Mouse (Mus musculus) embryonic facial prominence, embryonic 13.5 days (tissue): ENCODE data around the gene Fhad1. TPM values are rescaled to one million over a fixed set of nuclear protein-coding genes. Genes with fewer than 3 reads are reported as not detected.
"Not testable (repeated sequence)": the region's sequence is repeated elsewhere in the genome, so short reads cannot be mapped to it uniquely, and the experiment has no call there.

Source experiments
- ATAC-seq: fragments of 200-750 bp; cut with Nextera tagmentation; 2 replicates; pipeline ENCODE4 v1.8.0; 2017; ENCODE audit warnings: low read depth; ENCODE audit not compliant: insufficient number of reproducible peaks, insufficient read depth, low FRiP score, low TSS enrichment
- H3K27ac ChIP-seq: fragments of 300-500 bp; sonication (generic); 2 replicates; pipeline ENCODE4 v1.5.1; 2015; ENCODE audit warnings: moderate library complexity, mild to moderate bottlenecking, inconsistent platforms
- H3K27me3 ChIP-seq: fragments of 300-500 bp; sonication (generic); 2 replicates; pipeline ENCODE4 v1.6.1; 2015; ENCODE audit warnings: mild to moderate bottlenecking, inconsistent platforms
- H3K36me3 ChIP-seq: fragments of 300-500 bp; sonication (generic); 2 replicates; pipeline ENCODE4 v1.6.1; 2015; ENCODE audit warnings: mild to moderate bottlenecking, inconsistent platforms
- H3K4me1 ChIP-seq: fragments of 300-500 bp; sonication (generic); 2 replicates; pipeline ENCODE4 v1.6.1; 2015; ENCODE audit warnings: inconsistent platforms
- H3K4me2 ChIP-seq: fragments of 300-500 bp; sonication (generic); 2 replicates; pipeline ENCODE4 v1.6.1; 2015; ENCODE audit warnings: moderate library complexity, mild to moderate bottlenecking, inconsistent platforms
- H3K4me3 ChIP-seq: fragments of 300-500 bp; sonication (generic); 2 replicates; pipeline ENCODE4 v1.5.1; 2015; ENCODE audit warnings: mild to moderate bottlenecking, inconsistent platforms
- H3K9ac ChIP-seq: fragments of 300-500 bp; sonication (generic); 2 replicates; pipeline ENCODE4 v1.6.1; 2015; ENCODE audit warnings: mild to moderate bottlenecking, inconsistent platforms
- H3K9me3 ChIP-seq: fragments of 300-500 bp; sonication (generic); 2 replicates; pipeline ENCODE4 v1.6.1; 2016; ENCODE audit warnings: inconsistent platforms
- WGBS: fragments of 180-500 bp; shearing (Covaris S2); methylation state at CpG from one replicate; pipeline ENCODE4 v1.1.7; 2015; ENCODE audit warnings: mixed read lengths; 5-methylcytosine and 5-hydroxymethylcytosine counted together
- polyA plus RNA-seq: library from polyadenylated mRNA; unstranded; fragments of >200 nt; fragmentation: Nextera tagmentation; extraction: Ambion mirVana; gene quantifications from 2 replicates; pipeline ENCODE4 v1.2.1, GENCODE M21; 2015

Gene Fhad1
- polyA plus RNA-seq, 1 experiment from 2014 or later = 0.91 TPM

DNA sequence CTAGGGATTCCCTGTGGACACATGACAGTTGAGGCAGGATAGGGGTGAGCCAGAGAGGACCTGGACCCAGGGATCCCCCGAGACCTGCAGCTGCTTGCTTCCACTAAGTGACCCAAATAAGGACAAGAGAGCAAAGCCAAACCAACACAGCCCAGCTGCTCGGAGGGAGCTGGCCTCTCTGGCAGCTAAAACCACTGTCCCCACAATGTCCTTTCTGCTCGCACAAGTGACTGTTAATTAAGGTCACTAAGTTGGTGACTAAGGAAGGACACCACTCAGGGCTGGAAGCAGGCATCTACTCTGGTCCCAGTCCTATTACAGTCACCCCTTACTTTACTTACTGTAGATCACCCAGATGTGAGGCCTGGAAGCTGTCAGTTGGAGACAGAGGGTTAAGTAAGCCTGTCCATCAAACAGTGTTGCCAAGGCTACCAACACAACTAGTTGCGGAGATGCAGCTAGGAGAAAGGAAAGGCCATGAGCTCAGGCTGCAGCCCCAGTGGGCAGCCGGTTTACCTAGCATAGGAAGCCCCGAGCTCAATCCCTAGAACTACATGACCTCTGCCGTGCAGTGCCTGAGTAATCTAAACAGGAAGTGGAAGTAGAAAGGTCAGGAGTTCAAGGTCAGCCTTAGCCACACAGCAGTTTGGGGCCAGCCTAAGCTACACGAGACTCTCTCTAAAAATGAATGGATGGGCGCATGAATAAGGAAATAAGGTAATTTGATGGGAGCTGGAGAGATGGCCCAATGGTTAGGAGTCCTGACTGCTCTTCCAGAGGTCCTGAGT lies 39.0 kb upstream of the Fhad1 start:
- Histone ChIP-seq H3K4me3 (no peak overlapping the region), H3K9me3 (no peaks in the 10 kb centered on the region), H3K4me1 (peaks cover 22% of the 10 kb centered on the region), H3K36me3 (no peaks in the 10 kb centered on the region), H3K4me2 (no peak overlapping the region), H3K9ac (no peak overlapping the region), H3K27me3 (no peaks in the 10 kb centered on the region), H3K27ac (no peak overlapping the region)
- ATAC-seq = no peak
- 42% methylated on average over 9 of the region's 9 CpGs for WGBS

DNA sequence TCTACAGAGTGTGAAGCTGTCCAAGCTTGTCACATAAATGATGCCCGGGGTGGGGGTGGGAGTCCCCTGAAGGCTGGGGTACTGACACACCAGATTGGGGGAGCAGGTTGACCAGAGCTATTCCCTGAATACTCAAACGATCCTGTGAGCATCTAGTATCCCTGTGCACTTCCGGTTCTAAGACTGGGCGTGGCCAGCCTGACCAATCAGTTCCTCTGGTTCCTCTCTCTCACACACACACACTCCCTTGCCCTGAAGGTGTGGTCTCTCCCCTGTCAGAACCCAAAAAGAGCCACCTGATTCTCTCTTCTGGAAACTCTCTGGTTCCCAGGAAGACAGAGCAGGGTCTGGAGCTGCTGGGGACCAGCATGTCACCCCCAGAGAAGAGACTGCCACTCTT lies 38.4 kb upstream of the Fhad1 start:
- no peaks in the 10 kb centered on the region for H3K9me3 ChIP-seq
- no peak for ATAC-seq
- H3K4me1 ChIP-seq = peaks cover 22% of the 10 kb centered on the region
- H3K4me2 ChIP-seq = no peak overlapping the region
- 52% methylated on average over 4 of the region's 4 CpGs for WGBS
- H3K36me3 ChIP-seq = no peaks in the 10 kb centered on the region
- no peak overlapping the region for H3K9ac ChIP-seq
- H3K4me3 ChIP-seq = no peak overlapping the region
- H3K27ac ChIP-seq = no peak overlapping the region
- H3K27me3 ChIP-seq = no peaks in the 10 kb centered on the region

DNA sequence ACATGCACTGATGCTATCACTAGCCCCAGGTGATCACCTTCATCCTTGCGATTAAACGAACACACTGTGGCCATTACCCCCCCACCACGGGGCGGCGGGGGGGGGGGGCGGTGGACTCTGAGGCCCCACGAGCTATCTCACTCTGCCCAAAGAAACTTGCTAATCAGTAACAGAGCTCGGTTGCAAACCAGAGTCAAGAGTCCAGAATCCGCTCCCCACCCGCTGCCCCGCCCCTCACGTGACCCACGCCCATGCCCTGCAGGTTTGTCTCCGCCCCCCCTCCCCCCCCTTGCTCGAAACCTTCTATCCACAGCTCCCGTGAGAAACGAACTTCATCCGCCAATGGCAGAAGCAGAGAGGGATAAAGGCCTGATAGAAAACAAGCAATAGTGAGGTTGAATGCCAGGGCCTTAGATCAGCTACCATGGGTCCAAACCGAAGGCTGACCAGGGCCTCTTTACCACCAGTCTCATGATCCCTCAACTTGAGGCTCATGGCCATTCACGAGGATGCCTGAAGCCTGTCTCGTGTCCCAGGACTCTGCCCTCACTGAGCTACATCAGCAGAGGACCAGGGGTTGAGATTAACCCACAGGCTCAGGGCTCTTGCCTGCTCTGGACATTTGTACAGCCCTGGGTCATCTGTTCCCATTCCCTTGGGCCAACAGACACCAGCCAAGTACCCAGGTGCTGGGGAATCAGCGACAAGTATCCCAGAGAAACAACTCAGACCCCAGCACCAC lies 37.7 kb upstream of the Fhad1 start:
- H3K27me3 ChIP-seq = no peaks in the 10 kb centered on the region
- peaks cover 17% of the 10 kb centered on the region for H3K4me1 ChIP-seq
- H3K36me3 ChIP-seq = no peaks in the 10 kb centered on the region
- H3K9ac ChIP-seq = no peak overlapping the region
- peak overlapping the region; percentile 6; the same call in 1 of the 2 replicates for H3K4me3 ChIP-seq
- H3K27ac ChIP-seq = peak overlapping the region; percentile 22; the same call in 1 of the 2 replicates
- peak overlapping the region; percentile 47 for H3K4me2 ChIP-seq
- no peaks in the 10 kb centered on the region for H3K9me3 ChIP-seq
- ATAC-seq = no peak
- WGBS = 26% methylated on average over 21 of the region's 22 CpGs

DNA sequence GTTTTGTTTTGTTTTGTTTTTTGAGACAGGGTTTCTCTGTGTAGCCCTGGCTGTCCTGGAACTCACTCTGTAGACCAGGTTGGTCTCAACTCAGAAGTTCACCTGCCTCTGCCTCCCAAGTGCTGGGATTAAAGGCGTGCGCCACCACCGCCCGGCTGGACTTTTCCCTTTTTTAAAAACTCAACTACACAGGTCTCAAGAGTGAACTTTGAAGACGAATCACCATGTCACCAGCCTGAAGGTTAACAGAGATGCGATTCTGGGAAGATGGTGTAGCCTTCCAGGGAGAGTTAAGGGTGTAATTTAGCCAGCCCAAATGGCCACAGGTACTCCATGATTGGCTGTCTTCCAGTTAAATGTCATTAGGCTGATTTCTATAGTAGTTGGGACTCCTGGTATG lies 37.0 kb upstream of the Fhad1 start:
- ATAC-seq, H3K9me3 ChIP-seq, H3K9ac ChIP-seq, H3K36me3 ChIP-seq, H3K27ac ChIP-seq, H3K27me3 ChIP-seq: not testable (repeated sequence)
- Histone ChIP-seq H3K4me1 (peaks cover 14% of the 10 kb centered on the region), H3K4me2 (peak overlapping the region; percentile 47), H3K4me3 (peak overlapping the region; percentile 6; the same call in 1 of the 2 replicates)
- WGBS = 78% methylated on average over 6 of the region's 6 CpGs

DNA sequence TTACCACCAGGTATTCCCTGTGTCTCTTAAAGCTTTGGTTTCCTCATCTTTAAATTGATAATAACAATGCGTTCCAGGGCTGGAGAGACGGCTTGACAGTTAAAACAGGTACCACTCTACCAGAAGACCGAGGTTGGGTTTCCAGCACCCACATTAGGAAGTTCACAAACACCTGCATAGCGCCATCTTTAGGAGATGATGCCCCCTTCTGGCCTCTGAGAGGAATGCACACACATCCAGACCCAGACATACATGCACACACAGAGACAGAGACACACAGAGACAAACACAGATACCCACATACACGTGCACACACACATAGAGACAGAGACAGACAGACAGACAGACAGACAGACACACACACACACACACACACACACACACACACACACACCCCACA lies 35.1 kb upstream of the Fhad1 start:
- peaks cover 14% of the 10 kb centered on the region for H3K4me1 ChIP-seq
- no peak overlapping the region for H3K4me3 ChIP-seq
- WGBS = 92% methylated on average over 5 of the region's 5 CpGs
- no peaks in the 10 kb centered on the region for H3K36me3 ChIP-seq
- ATAC-seq = no peak
- no peak overlapping the region for H3K4me2 ChIP-seq
- H3K27ac ChIP-seq = no peak overlapping the region
- no peak overlapping the region for H3K9ac ChIP-seq
- H3K9me3 ChIP-seq = no peaks in the 10 kb centered on the region
- H3K27me3 ChIP-seq = no peaks in the 10 kb centered on the region

DNA sequence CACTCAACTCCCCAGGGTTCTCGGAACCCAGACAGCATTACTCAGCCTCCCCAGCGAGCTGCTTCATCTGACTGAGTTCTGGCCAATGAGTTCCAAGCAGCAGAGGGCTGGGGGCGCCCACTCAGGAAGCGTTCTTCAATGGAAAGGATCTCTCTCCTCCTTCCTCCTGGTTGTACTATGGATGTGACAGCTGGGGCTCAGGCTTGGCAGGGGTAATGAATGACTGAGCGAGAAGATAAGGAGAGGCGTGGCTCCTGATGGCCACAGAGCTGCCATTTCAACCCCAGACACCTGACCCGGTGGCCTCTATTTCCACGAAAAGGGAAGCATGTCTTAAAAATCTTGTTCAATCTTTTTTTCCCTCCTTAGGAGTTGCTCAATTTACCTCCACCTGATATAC lies 33.5 kb upstream of the Fhad1 start:
- WGBS = 79% methylated on average over 8 of the region's 8 CpGs
- no peak overlapping the region for H3K27ac ChIP-seq
- H3K27me3 ChIP-seq = no peaks in the 10 kb centered on the region
- no peak overlapping the region for H3K4me3 ChIP-seq
- ATAC-seq = no peak
- H3K4me2 ChIP-seq = no peak overlapping the region
- H3K4me1 ChIP-seq = peaks cover 23% of the 10 kb centered on the region
- H3K9me3 ChIP-seq = no peaks in the 10 kb centered on the region
- H3K36me3 ChIP-seq = no peaks in the 10 kb centered on the region
- no peak overlapping the region for H3K9ac ChIP-seq

DNA sequence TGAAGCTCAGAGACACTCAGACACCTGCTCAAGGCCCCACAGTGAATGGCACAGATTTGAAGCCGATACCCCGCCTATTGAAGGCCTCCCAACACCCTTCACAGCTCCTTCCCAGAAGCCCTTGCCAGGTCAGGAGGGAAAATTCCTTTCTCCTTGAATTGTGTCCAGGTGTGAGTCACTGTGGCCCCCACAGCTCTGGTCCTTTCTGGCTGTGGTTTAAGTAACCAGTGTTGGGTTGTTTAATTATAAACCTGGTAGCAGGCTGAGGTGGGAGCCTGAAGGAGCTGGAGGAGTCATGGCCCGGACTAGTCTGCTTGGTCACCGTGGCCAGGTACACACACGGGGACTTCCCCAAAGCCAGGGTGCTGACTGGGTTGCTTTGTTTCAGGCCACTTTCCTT lies 32.1 kb upstream of the Fhad1 start:
- H3K27ac ChIP-seq = no peak overlapping the region
- H3K4me3 ChIP-seq = no peak overlapping the region
- WGBS = 88% methylated on average over 5 of the region's 5 CpGs
- no peak overlapping the region for H3K4me2 ChIP-seq
- no peak for ATAC-seq
- no peaks in the 10 kb centered on the region for H3K9me3 ChIP-seq
- H3K4me1 ChIP-seq = peaks cover 14% of the 10 kb centered on the region
- H3K36me3 ChIP-seq = no peaks in the 10 kb centered on the region
- no peaks in the 10 kb centered on the region for H3K27me3 ChIP-seq
- no peak overlapping the region for H3K9ac ChIP-seq

DNA sequence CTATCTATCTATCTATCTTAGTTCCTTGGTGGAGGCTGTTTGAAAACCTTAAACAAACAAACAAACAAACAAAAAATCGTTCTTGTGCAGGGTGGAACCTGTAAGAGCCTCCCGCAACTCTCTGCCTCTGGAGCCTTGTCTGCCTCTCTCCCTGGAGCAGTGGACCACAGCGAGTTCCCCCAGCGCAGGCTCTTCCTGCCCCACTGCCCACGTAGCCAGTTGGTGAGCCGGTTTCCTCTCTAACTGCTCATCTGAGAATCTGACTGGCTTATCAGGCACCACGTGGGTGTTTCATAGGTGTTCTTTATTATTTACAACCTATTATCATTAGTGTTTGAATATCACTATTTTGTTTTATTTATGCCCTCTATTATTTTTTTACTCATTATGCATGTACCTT lies 31.6 kb upstream of the Fhad1 start:
- Histone ChIP-seq H3K27ac (no peak overlapping the region), H3K4me1 (peaks cover 18% of the 10 kb centered on the region), H3K9ac (no peak overlapping the region), H3K27me3 (no peaks in the 10 kb centered on the region), H3K36me3 (no peaks in the 10 kb centered on the region), H3K9me3 (no peaks in the 10 kb centered on the region), H3K4me2 (no peak overlapping the region), H3K4me3 (no peak overlapping the region)
- no peak for ATAC-seq
- 84% methylated on average over 7 of the region's 7 CpGs for WGBS

DNA sequence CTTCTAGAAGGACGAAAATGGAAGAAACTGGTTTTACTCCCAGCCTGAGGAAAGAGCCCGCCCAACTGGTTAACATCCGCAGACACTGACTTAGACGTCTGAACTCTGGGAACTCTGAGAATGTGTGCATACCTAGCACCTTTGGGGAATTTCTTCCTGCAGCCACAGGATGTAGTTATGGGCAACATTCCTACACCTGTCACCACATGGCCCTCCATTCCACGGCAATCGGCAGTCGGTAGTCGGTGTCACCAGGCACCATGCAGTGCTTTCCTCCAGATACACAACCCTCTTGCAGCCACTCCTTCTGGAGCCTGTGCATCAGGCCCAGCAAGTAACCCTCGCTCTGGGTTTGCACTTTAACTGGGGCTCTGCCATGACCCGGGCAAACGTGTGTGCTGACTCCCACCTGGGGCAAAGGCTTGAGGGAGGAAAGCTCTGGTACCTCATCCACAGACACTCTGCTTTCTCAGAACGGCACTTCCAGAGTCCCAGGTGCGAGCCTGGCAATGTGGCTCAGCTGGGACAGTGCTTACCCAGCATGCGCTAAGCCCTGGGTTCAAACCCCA lies 30.8 kb upstream of the Fhad1 start:
- 73% methylated on average over 14 of the region's 14 CpGs for WGBS
- no peak for ATAC-seq
- Histone ChIP-seq H3K4me3 (no peak overlapping the region), H3K36me3 (no peaks in the 10 kb centered on the region), H3K9me3 (no peaks in the 10 kb centered on the region), H3K27ac (no peak overlapping the region), H3K4me2 (no peak overlapping the region), H3K27me3 (no peaks in the 10 kb centered on the region), H3K9ac (no peak overlapping the region), H3K4me1 (peaks cover 23% of the 10 kb centered on the region)

DNA sequence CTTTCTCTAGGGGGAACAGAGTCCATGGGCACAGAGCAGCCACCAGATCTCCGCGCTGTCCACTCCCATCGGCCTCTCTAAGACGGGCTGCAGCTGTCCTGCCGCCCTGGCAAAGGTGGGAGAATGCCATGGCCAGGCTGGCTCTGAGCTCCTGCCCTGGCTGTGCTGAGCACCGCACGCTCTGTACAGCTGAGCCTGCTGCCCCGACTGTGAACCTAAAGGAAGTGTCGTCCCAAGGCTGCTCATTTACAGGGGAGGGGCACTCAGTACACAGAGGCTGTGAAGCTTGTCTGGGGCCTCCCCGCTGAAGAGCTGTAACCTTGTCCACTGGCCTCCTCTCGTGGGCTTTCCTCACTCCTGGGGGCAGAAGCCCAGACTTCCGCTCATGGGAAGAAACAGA lies 29.6 kb upstream of the Fhad1 start:
- 54% methylated on average over 12 of the region's 12 CpGs for WGBS
- no peak overlapping the region for H3K4me3 ChIP-seq
- no peak overlapping the region for H3K4me2 ChIP-seq
- H3K9ac ChIP-seq = peak overlapping the region; percentile 17; the same call in 1 of the 2 replicates
- no peak; the same call in 1 of the 2 replicates for ATAC-seq
- H3K27ac ChIP-seq = no peak overlapping the region
- no peaks in the 10 kb centered on the region for H3K36me3 ChIP-seq
- no peaks in the 10 kb centered on the region for H3K9me3 ChIP-seq
- no peaks in the 10 kb centered on the region for H3K27me3 ChIP-seq
- peaks cover 23% of the 10 kb centered on the region for H3K4me1 ChIP-seq

DNA sequence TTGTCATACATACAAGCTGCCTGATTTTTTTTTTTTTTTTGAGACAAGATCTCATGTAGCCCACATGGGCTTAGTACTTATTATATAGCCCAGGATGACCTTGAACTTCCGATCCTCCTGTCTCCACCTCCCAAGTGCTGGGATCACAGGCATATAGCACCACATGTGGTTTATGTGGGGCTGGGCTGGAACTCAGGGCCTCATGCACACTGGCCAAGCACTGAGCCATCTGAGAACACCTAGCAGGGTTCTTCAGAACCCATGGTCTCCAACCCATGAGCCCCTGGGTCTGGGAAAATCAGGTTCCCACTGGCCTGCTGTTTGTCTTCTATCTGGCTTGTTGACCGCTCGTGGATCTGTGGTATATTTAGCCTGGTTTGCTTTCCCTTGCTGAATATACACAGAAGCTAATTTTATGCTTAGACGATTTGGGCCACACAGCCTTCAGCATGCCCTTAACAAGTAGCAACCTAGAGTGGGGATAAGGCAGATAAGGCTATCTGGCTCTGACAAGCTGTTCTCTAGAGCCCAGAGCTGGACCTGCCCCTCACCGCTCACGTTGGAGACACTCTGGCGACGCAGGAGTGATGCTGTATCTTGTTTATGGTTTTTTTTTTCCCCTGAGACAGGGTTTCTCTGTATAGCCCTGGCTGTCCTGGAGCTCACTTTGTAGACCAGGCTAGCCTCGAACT lies 24.9 kb upstream of the Fhad1 start:
- Histone ChIP-seq H3K4me2 (no peak overlapping the region), H3K36me3 (peaks cover 15% of the 10 kb centered on the region), H3K9ac (no peak overlapping the region), H3K4me3 (no peak overlapping the region), H3K27me3 (no peaks in the 10 kb centered on the region), H3K4me1 (peaks cover 40% of the 10 kb centered on the region), H3K9me3 (no peaks in the 10 kb centered on the region), H3K27ac (no peak overlapping the region)
- 88% methylated on average over 9 of the region's 9 CpGs for WGBS
- ATAC-seq = no peak
